Mouse (Mus musculus) brain, embryonic 14.5 days (tissue): ENCODE measurements around the gene Kcnma1.

ENCODE experiments used
- CTCF ChIP-seq: fragments of 200-500 bp; IDR thresholded peaks from 2 replicates; pipeline ENCODE4 v1.5.1; 2012; ENCODE audit warnings: inconsistent platforms, mild to moderate bottlenecking, moderate library complexity, borderline replicate concordance; ENCODE audit not compliant: insufficient read depth, insufficient read length; ENCODE audit errors: extremely low read depth
- POLR2A ChIP-seq: fragments of 200-500 bp; IDR thresholded peaks from 2 replicates; pipeline ENCODE4 v1.6.1; 2012; ENCODE audit warnings: mild to moderate bottlenecking, inconsistent platforms, borderline replicate concordance; ENCODE audit not compliant: poor library complexity, insufficient read depth, insufficient read length, severe bottlenecking; ENCODE audit errors: extremely low read depth

GRCm38 (mm10) chr14:23326786-23327185 is 687.5 kb downstream of the Kcnma1 start:
- TF ChIP-seq POLR2A (no peak), CTCF (no peak)
